Mouse (Mus musculus): ENCODE measurements around the gene Samhd1.

- no peak for TF ChIP-seq TAL1 (IDR thresholded peaks at IDR 0.05; ENCODE audit: low read length)
- TF ChIP-seq GATA1 (IDR thresholded peaks at IDR 0.05; ENCODE audit: low read length) = no peak
Observed at GRCm38 (mm10) chr2:157129601-157130164, 5.4 kb downstream of the Samhd1 start.

Data from erythroblast, embryonic 14.5 days (primary cell).